Mouse (Mus musculus): ENCODE data around the gene Plagl1.
"Not testable (repeated sequence)": the region's sequence is repeated elsewhere in the genome, so short reads cannot be mapped to it uniquely, and the experiment has no call there.

Gene Plagl1

GRCm38 (mm10) chr10:13060021-13060668, at the start of gene Plagl1:
Plagl1 (plus strand) TSS chr10:13060504.
- no peak for DNase-seq (ENCODE audit: low read depth)

GRCm38 (mm10) chr10:13014026-13014425, 46.3 kb upstream of the Plagl1 start:
- no peak for DNase-seq (ENCODE audit: low read depth)

- peak; percentile 46 for DNase-seq (ENCODE audit: low read depth)
Measured at GRCm38 (mm10) chr10:13016573-13016972, 43.7 kb upstream of the Plagl1 start.

- DNase-seq (ENCODE audit: low read depth) = no peak
Measured at GRCm38 (mm10) chr10:13018510-13018909, 41.8 kb upstream of the Plagl1 start.

- DNase-seq (ENCODE audit: low read depth) = no peak
Measured at GRCm38 (mm10) chr10:13019026-13019425, 41.3 kb upstream of the Plagl1 start.

GRCm38 (mm10) chr10:13022103-13022502, 38.2 kb upstream of the Plagl1 start:
- no peak for DNase-seq (ENCODE audit: low read depth)

- not testable (repeated sequence) for DNase-seq (ENCODE audit: low read depth)
Measured at GRCm38 (mm10) chr10:13023985-13024384, 36.3 kb upstream of the Plagl1 start.

- no peak for DNase-seq (ENCODE audit: low read depth)
Measured at GRCm38 (mm10) chr10:13027702-13028101, 32.6 kb upstream of the Plagl1 start.

- DNase-seq (ENCODE audit: low read depth) = no peak
Measured at GRCm38 (mm10) chr10:13028215-13028614, 32.1 kb upstream of the Plagl1 start.

GRCm38 (mm10) chr10:13029416-13029815, 30.9 kb upstream of the Plagl1 start:
- no peak for DNase-seq (ENCODE audit: low read depth)

- DNase-seq (ENCODE audit: low read depth) = no peak
Measured at GRCm38 (mm10) chr10:13035270-13035669, 25.0 kb upstream of the Plagl1 start.

- no peak for DNase-seq (ENCODE audit: low read depth)
Measured at GRCm38 (mm10) chr10:13039637-13040174, 20.6 kb upstream of the Plagl1 start.

- DNase-seq (ENCODE audit: low read depth) = no peak
Measured at GRCm38 (mm10) chr10:13044659-13045058, 15.6 kb upstream of the Plagl1 start.

GRCm38 (mm10) chr10:13047816-13048215, 12.5 kb upstream of the Plagl1 start:
- DNase-seq (ENCODE audit: low read depth) = no peak

GRCm38 (mm10) chr10:13056863-13057381, 3.4 kb upstream of the Plagl1 start:
- DNase-seq (ENCODE audit: low read depth) = no peak

GRCm38 (mm10) chr10:13060821-13061671, 742 bp downstream of the Plagl1 start:
- no peak for DNase-seq (ENCODE audit: low read depth)

- DNase-seq (ENCODE audit: low read depth) = no peak
Measured at GRCm38 (mm10) chr10:13062373-13062772, 2.1 kb downstream of the Plagl1 start.

- no peak for DNase-seq (ENCODE audit: low read depth)
Measured at GRCm38 (mm10) chr10:13063457-13063856, 3.2 kb downstream of the Plagl1 start.

GRCm38 (mm10) chr10:13065129-13065752, 4.9 kb downstream of the Plagl1 start:
- no peak for DNase-seq (ENCODE audit: low read depth)

- DNase-seq (ENCODE audit: low read depth) = no peak
Measured at GRCm38 (mm10) chr10:13071031-13071430, 10.7 kb downstream of the Plagl1 start.

- DNase-seq (ENCODE audit: low read depth) = no peak
Measured at GRCm38 (mm10) chr10:13076807-13077532, 16.7 kb downstream of the Plagl1 start.

GRCm38 (mm10) chr10:13082459-13082858, 22.2 kb downstream of the Plagl1 start:
- no peak for DNase-seq (ENCODE audit: low read depth)
